8 mouse cellular contexts compared by ENCODE assay signal in genomic region chr9:107950460-107951355, GRCm38 (mm10). TPM values are rescaled to one million over a fixed set of nuclear protein-coding genes. Genes with fewer than 3 reads are reported as not detected.
DNase-seq lines count a peak whose midpoint lies in the region; ATAC-seq lines count a peak whose summit lies in the region.

No protein-coding gene starts in this region.

- DNase-seq in adrenal gland, adult 8-10 months = peak; percentile 86
- peak; percentile 85 for DNase-seq in embryo, embryonic 11.5 days (ENCODE audit: low read depth, low spot score)
- DNase-seq in gastrocnemius, postnatal 36 days = peak; percentile 84 to 92
- DNase-seq in left cerebral cortex, postnatal 14 days (ENCODE audit: low spot score in 2 of 2) = peak; percentile 92 to 94
- peak; percentile 95 for DNase-seq in right cerebral cortex, postnatal 14 days
- peak; percentile 91 for DNase-seq in urinary bladder, postnatal 25 days (ENCODE audit: low spot score)

- peaks cover 3% of the 10 kb centered on the region for H3K4me1 ChIP-seq in intestine, embryonic 15.5 days (replicated peaks)

- WGBS in intestine, embryonic 15.5 days = 21% methylated on average over 45 of the region's 45 CpGs

- intact Hi-C loops in gastrocnemius, postnatal 36 days (cut with DNase I) = no loop called here
- intact Hi-C loops in left cerebral cortex, postnatal 14 days (cut with DNase I) = no loop called here

- H3K9me3 ChIP-seq in intestine, embryonic 15.5 days = no peaks in the 10 kb centered on the region

- no peaks in the 10 kb centered on the region for H3K36me3 ChIP-seq in intestine, embryonic 15.5 days

- peak overlapping the region; percentile 74 for H3K27ac ChIP-seq in intestine, embryonic 15.5 days

- no peaks in the 10 kb centered on the region for H3K27me3 ChIP-seq in intestine, embryonic 15.5 days (replicated peaks)

- H3K4me2 ChIP-seq in intestine, embryonic 15.5 days (replicated peaks) = peak overlapping the region; percentile 75

- peak overlapping the region; percentile 68 for H3K4me3 ChIP-seq in intestine, embryonic 15.5 days (replicated peaks)

- H3K9ac ChIP-seq in intestine, embryonic 15.5 days = peak overlapping the region; percentile 53

- peak; percentile 95 for ATAC-seq in intestine, embryonic 15.5 days
- ATAC-seq in megakaryocyte-erythroid progenitor cell, adult 5-6 weeks (replicated peaks; ENCODE audit: low FRiP score, low TSS enrichment, poor library complexity, severe bottlenecking) = peak; percentile 83

RNA-seq across cellular contexts. Expression of gene Traip, which starts 0.8 kb away (rescaled TPM):
- 1 to 10 TPM; 2.2 to 7.0 (median 4.2) TPM for total RNA-seq in adrenal gland, adult 8-10 months (2022)
- under 1 TPM; 0.35 to 0.56 TPM for total RNA-seq in gastrocnemius, postnatal 36 days (2021)
- polyA plus RNA-seq in intestine, embryonic 15.5 days (2015; fragmentation: Nextera tagmentation; extraction: Ambion mirVana) = 17.7 and 17.9 TPM in 2 replicates
- total RNA-seq in left cerebral cortex, postnatal 14 days (2021) = 10 to 100 TPM in 1 of 2 experiments, 1 to 10 TPM in 1; 9.3 to 12.0 TPM
- total RNA-seq in megakaryocyte-erythroid progenitor cell, adult 5-6 weeks (2014; fragmentation: Nextera tagmentation) = 22.4 and 31.0 TPM in 2 replicates
- 17.2 and 18.4 TPM in 2 replicates for total RNA-seq in megakaryocyte-erythroid progenitor cell, adult 5-6 weeks (2017)

RNA-seq across cellular contexts. Expression of gene Camkv, which starts 15.2 kb away (rescaled TPM):
- 10 to 100 TPM in 2 of 4 experiments, 1 to 10 TPM in 2; 6.4 to 11.1 (median 9.7) TPM for total RNA-seq in adrenal gland, adult 8-10 months (2022)
- under 1 TPM in 1 of 2 experiments, not detected in 1; 0.28 TPM for total RNA-seq in gastrocnemius, postnatal 36 days (2021)
- polyA plus RNA-seq in intestine, embryonic 15.5 days (2015; fragmentation: Nextera tagmentation; extraction: Ambion mirVana) = 1.9 and 2.2 TPM in 2 replicates
- total RNA-seq in left cerebral cortex, postnatal 14 days (2021) = 100 to 1,000 TPM; 382 to 398 TPM
- 0.22 TPM in 1 of 2 replicates, not detected in the other for total RNA-seq in megakaryocyte-erythroid progenitor cell, adult 5-6 weeks (2014; fragmentation: Nextera tagmentation)
- not detected in 2 replicates for total RNA-seq in megakaryocyte-erythroid progenitor cell, adult 5-6 weeks (2017)

RNA-seq across cellular contexts. Expression of gene Actl11, which starts 22.4 kb away (rescaled TPM):
- not detected for total RNA-seq in adrenal gland, adult 8-10 months (2022)
- not detected for total RNA-seq in gastrocnemius, postnatal 36 days (2021)
- not detected in 2 replicates for polyA plus RNA-seq in intestine, embryonic 15.5 days (2015; fragmentation: Nextera tagmentation; extraction: Ambion mirVana)
- not detected for total RNA-seq in left cerebral cortex, postnatal 14 days (2021)
- total RNA-seq in megakaryocyte-erythroid progenitor cell, adult 5-6 weeks (2014; fragmentation: Nextera tagmentation) = not detected in 2 replicates
- total RNA-seq in megakaryocyte-erythroid progenitor cell, adult 5-6 weeks (2017) = not detected in 2 replicates

RNA-seq across cellular contexts. Expression of gene Uba7, which starts 24.6 kb away (rescaled TPM):
- 10 to 100 TPM; 17.4 to 48.9 (median 25.9) TPM for total RNA-seq in adrenal gland, adult 8-10 months (2022)
- 1 to 10 TPM; 2.7 to 3.3 TPM for total RNA-seq in gastrocnemius, postnatal 36 days (2021)
- 29.9 and 32.4 TPM in 2 replicates for polyA plus RNA-seq in intestine, embryonic 15.5 days (2015; fragmentation: Nextera tagmentation; extraction: Ambion mirVana)
- total RNA-seq in left cerebral cortex, postnatal 14 days (2021) = 1 to 10 TPM; 3.6 to 4.2 TPM
- total RNA-seq in megakaryocyte-erythroid progenitor cell, adult 5-6 weeks (2014; fragmentation: Nextera tagmentation) = 111 and 114 TPM in 2 replicates
- 17.7 and 30.3 TPM in 2 replicates for total RNA-seq in megakaryocyte-erythroid progenitor cell, adult 5-6 weeks (2017)

RNA-seq across cellular contexts. Expression of gene Gm20661, which starts 32.1 kb away (rescaled TPM):
- under 1 TPM in 3 of 4 experiments, not detected in 1; 0.32 to 0.43 (median 0.37) TPM for total RNA-seq in adrenal gland, adult 8-10 months (2022)
- total RNA-seq in gastrocnemius, postnatal 36 days (2021) = not detected
- 5.7 and 7.2 TPM in 2 replicates for polyA plus RNA-seq in intestine, embryonic 15.5 days (2015; fragmentation: Nextera tagmentation; extraction: Ambion mirVana)
- total RNA-seq in left cerebral cortex, postnatal 14 days (2021) = under 1 TPM in 1 of 2 experiments, not detected in 1; 0.79 TPM
- total RNA-seq in megakaryocyte-erythroid progenitor cell, adult 5-6 weeks (2014; fragmentation: Nextera tagmentation) = not detected in 2 replicates
- 0.42 TPM in 1 of 2 replicates, not detected in the other for total RNA-seq in megakaryocyte-erythroid progenitor cell, adult 5-6 weeks (2017)

Comparison
In these comparisons a context has a peak if more than half of its experiments do, and no peak if none do; other contexts are left out.
1. Peak in every context shown above with its lines: DNase-seq, ATAC-seq, H3K4me3 ChIP-seq and H3K27ac ChIP-seq.
2. RNA of gene Camkv, which starts 15.2 kb away (total RNA-seq): 382 to 398 TPM in left cerebral cortex, postnatal 14 days; 6.4 to 11.1 TPM in adrenal gland, adult 8-10 months, 0.28 TPM in gastrocnemius, postnatal 36 days and 0.22 TPM in megakaryocyte-erythroid progenitor cell, adult 5-6 weeks; every median in the first group is over 10 times any median in the second.